Mouse (Mus musculus): ENCODE measurements around the gene Gm4969. TPM values are rescaled to one million over a fixed set of nuclear protein-coding genes. Genes with fewer than 3 reads are reported as not detected.

Gm4969 gene
- polyA plus RNA-seq, 1 experiment, result not detected

- Histone ChIP-seq H3K27ac (replicated peaks; ENCODE audit: low read depth, low read length) (no peak overlapping the region), H3K4me3 (ENCODE audit: insufficient read depth, low read depth, low read length) (no peak overlapping the region; the same call in none of the 2 replicates), H3K4me1 (ENCODE audit: control insufficient read depth, insufficient read depth, insufficient read length, low read length) (peaks cover 5% of the 10 kb centered on the region; the same call in 1 of the 2 replicates)
These were observed 25.6 kb downstream of the Gm4969 start for GRCm38 (mm10) chr7:19092381-19093173.

GRCm38 (mm10) chr7:19091913-19092312, 26.3 kb downstream of the Gm4969 start:
- Histone ChIP-seq H3K4me3 (ENCODE audit: insufficient read depth, low read depth, low read length) (no peak overlapping the region), H3K27ac (replicated peaks; ENCODE audit: low read depth, low read length) (no peak overlapping the region), H3K4me1 (ENCODE audit: control insufficient read depth, insufficient read depth, insufficient read length, low read length) (peaks cover 5% of the 10 kb centered on the region; the same call in 1 of the 2 replicates)

- Histone ChIP-seq H3K27ac (replicated peaks; ENCODE audit: low read depth, low read length) (no peak overlapping the region), H3K4me1 (ENCODE audit: control insufficient read depth, insufficient read depth, insufficient read length, low read length) (peaks cover 3% of the 10 kb centered on the region), H3K4me3 (ENCODE audit: insufficient read depth, low read depth, low read length) (no peak overlapping the region)
These were observed 29.4 kb downstream of the Gm4969 start for GRCm38 (mm10) chr7:19088813-19089212.

- H3K27ac ChIP-seq (replicated peaks; ENCODE audit: low read depth, low read length), result no peak overlapping the region
- H3K4me1 ChIP-seq (ENCODE audit: control insufficient read depth, insufficient read depth, insufficient read length, low read length), result peaks cover 3% of the 10 kb centered on the region; the same call in 1 of the 2 replicates
- H3K4me3 ChIP-seq (ENCODE audit: insufficient read depth, low read depth, low read length), result no peak overlapping the region
These were observed 31.4 kb downstream of the Gm4969 start for GRCm38 (mm10) chr7:19086760-19087159.

GRCm38 (mm10) chr7:19086042-19086441, 32.1 kb downstream of the Gm4969 start:
- H3K4me3 ChIP-seq (ENCODE audit: insufficient read depth, low read depth, low read length), result peak overlapping the region; percentile 8; the same call in 1 of the 2 replicates
- no peak overlapping the region for H3K27ac ChIP-seq (replicated peaks; ENCODE audit: low read depth, low read length)
- H3K4me1 ChIP-seq (ENCODE audit: control insufficient read depth, insufficient read depth, insufficient read length, low read length), result peaks cover 3% of the 10 kb centered on the region; the same call in 1 of the 2 replicates

GRCm38 (mm10) chr7:19085495-19085894, 32.7 kb downstream of the Gm4969 start:
- H3K4me1 ChIP-seq (ENCODE audit: control insufficient read depth, insufficient read depth, insufficient read length, low read length), result peaks cover 3% of the 10 kb centered on the region; the same call in 1 of the 2 replicates
- H3K27ac ChIP-seq (replicated peaks; ENCODE audit: low read depth, low read length), result no peak overlapping the region
- H3K4me3 ChIP-seq (ENCODE audit: insufficient read depth, low read depth, low read length), result peak overlapping the region; percentile 8; the same call in 1 of the 2 replicates

- Histone ChIP-seq H3K27ac (replicated peaks; ENCODE audit: low read depth, low read length) (peak overlapping the region; percentile 50), H3K4me3 (ENCODE audit: insufficient read depth, low read depth, low read length) (peak overlapping the region; percentile 64), H3K4me1 (ENCODE audit: control insufficient read depth, insufficient read depth, insufficient read length, low read length) (peaks cover 3% of the 10 kb centered on the region; the same call in 1 of the 2 replicates)
These were observed 33.2 kb downstream of the Gm4969 start for GRCm38 (mm10) chr7:19084921-19085473.

GRCm38 (mm10) chr7:19084277-19084771, 33.8 kb downstream of the Gm4969 start:
- H3K4me1 ChIP-seq (ENCODE audit: control insufficient read depth, insufficient read depth, insufficient read length, low read length), result peaks cover 3% of the 10 kb centered on the region; the same call in 1 of the 2 replicates
- H3K27ac ChIP-seq (replicated peaks; ENCODE audit: low read depth, low read length), result peak overlapping the region; percentile 50

GRCm38 (mm10) chr7:19083701-19084100, 34.5 kb downstream of the Gm4969 start, which contains the start of gene Dmpk:
Dmpk (plus strand) TSS chr7:19083849.
- peak within 1 kb of the TSS; percentile 50 for H3K27ac ChIP-seq (replicated peaks; ENCODE audit: low read depth, low read length)
- H3K4me3 ChIP-seq (ENCODE audit: insufficient read depth, low read depth, low read length), result peak within 1 kb of the TSS; percentile 64
- peaks cover 3% of the 10 kb centered on the region; the same call in 1 of the 2 replicates for H3K4me1 ChIP-seq (ENCODE audit: control insufficient read depth, insufficient read depth, insufficient read length, low read length)

More at GRCm38 (mm10) chr7:19084277-19084771, 33.8 kb downstream of the Gm4969 start:
- H3K4me3 ChIP-seq (ENCODE audit: insufficient read depth, low read depth, low read length), result peak overlapping the region; percentile 64

- Histone ChIP-seq H3K4me3 (ENCODE audit: insufficient read depth, low read depth, low read length) (no peak overlapping the region), H3K27ac (replicated peaks; ENCODE audit: low read depth, low read length) (no peak overlapping the region)
These were observed 35.1 kb downstream of the Gm4969 start for GRCm38 (mm10) chr7:19083096-19083495.

GRCm38 (mm10) chr7:19082171-19082570, 36.0 kb downstream of the Gm4969 start:
- no peak overlapping the region for H3K27ac ChIP-seq (replicated peaks; ENCODE audit: low read depth, low read length)

More at GRCm38 (mm10) chr7:19083096-19083495, 35.1 kb downstream of the Gm4969 start:
- peaks cover 3% of the 10 kb centered on the region; the same call in 1 of the 2 replicates for H3K4me1 ChIP-seq (ENCODE audit: control insufficient read depth, insufficient read depth, insufficient read length, low read length)

GRCm38 (mm10) chr7:19080451-19080950, 37.7 kb downstream of the Gm4969 start:
- peaks cover 4% of the 10 kb centered on the region for H3K4me1 ChIP-seq (ENCODE audit: control insufficient read depth, insufficient read depth, insufficient read length, low read length)
- H3K27ac ChIP-seq (replicated peaks; ENCODE audit: low read depth, low read length), result no peak overlapping the region
- no peak overlapping the region for H3K4me3 ChIP-seq (ENCODE audit: insufficient read depth, low read depth, low read length)

More at GRCm38 (mm10) chr7:19082171-19082570, 36.0 kb downstream of the Gm4969 start:
- Histone ChIP-seq H3K4me3 (ENCODE audit: insufficient read depth, low read depth, low read length) (no peak overlapping the region), H3K4me1 (ENCODE audit: control insufficient read depth, insufficient read depth, insufficient read length, low read length) (peaks cover 3% of the 10 kb centered on the region; the same call in 1 of the 2 replicates)

- H3K27ac ChIP-seq (replicated peaks; ENCODE audit: low read depth, low read length), result no peak overlapping the region
These were observed 39.4 kb downstream of the Gm4969 start for GRCm38 (mm10) chr7:19078732-19079131.

GRCm38 (mm10) chr7:19077761-19078160, 40.4 kb downstream of the Gm4969 start:
- Histone ChIP-seq H3K27ac (replicated peaks; ENCODE audit: low read depth, low read length) (no peak overlapping the region), H3K4me1 (ENCODE audit: control insufficient read depth, insufficient read depth, insufficient read length, low read length) (peaks cover 4% of the 10 kb centered on the region; the same call in 1 of the 2 replicates), H3K4me3 (ENCODE audit: insufficient read depth, low read depth, low read length) (peak overlapping the region; percentile 66; the same call in 1 of the 2 replicates)

More at GRCm38 (mm10) chr7:19078732-19079131, 39.4 kb downstream of the Gm4969 start:
- Histone ChIP-seq H3K4me3 (ENCODE audit: insufficient read depth, low read depth, low read length) (no peak overlapping the region), H3K4me1 (ENCODE audit: control insufficient read depth, insufficient read depth, insufficient read length, low read length) (peaks cover 4% of the 10 kb centered on the region; the same call in 1 of the 2 replicates)

- Histone ChIP-seq H3K4me3 (ENCODE audit: insufficient read depth, low read depth, low read length) (peak overlapping the region; percentile 66), H3K4me1 (ENCODE audit: control insufficient read depth, insufficient read depth, insufficient read length, low read length) (peaks cover 4% of the 10 kb centered on the region; the same call in 1 of the 2 replicates), H3K27ac (replicated peaks; ENCODE audit: low read depth, low read length) (peak overlapping the region; percentile 52)
These were observed 41.6 kb downstream of the Gm4969 start for GRCm38 (mm10) chr7:19076586-19076991.

Measured in brown adipose tissue, adult 24 weeks (tissue).